Mouse (Mus musculus) testis, adult 2 months (tissue): ENCODE results near the gene Fut8.

Experiments
- CTCF ChIP-seq: fragments of 200-500 bp; IDR thresholded peaks from 2 replicates; pipeline ENCODE4 v1.5.1; 2012; ENCODE audit warnings: low read depth, mild to moderate bottlenecking, inconsistent platforms, low read length, moderate library complexity; ENCODE audit not compliant: control insufficient read depth, insufficient read depth, insufficient replicate concordance
- POLR2A ChIP-seq: fragments of 200-500 bp; IDR thresholded peaks from 2 replicates; pipeline ENCODE4 v1.6.1; 2012; ENCODE audit warnings: low read depth, mild to moderate bottlenecking, inconsistent platforms, low read length, moderate library complexity; ENCODE audit not compliant: control insufficient read depth

GRCm38 (mm10) chr12:77305502-77305901 is 67.6 kb downstream of the Fut8 start:
- TF ChIP-seq CTCF (no peak), POLR2A (no peak)
